Comparison of ENCODE assay signal across 8 mouse cellular contexts in the genomic region with DNA sequence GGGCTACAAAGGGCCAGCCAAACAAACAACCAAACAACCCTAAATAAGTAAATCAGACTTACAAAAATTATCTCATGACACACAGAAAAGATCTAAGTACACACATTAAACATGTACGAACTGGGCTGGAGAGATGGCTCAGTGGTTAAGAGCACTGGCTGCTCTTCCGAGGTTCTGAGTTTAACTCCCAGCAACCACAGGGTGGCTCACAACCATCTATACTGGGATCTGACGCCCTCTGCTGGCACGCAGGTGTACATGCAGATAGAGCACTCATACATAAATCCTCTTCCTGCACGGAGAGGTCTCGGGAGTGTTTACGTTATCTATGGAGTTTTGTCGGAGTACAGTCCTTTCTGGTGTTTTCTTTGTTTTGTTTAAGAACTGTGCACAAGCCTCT.
DNase-seq lines count a peak whose midpoint lies in the region; ATAC-seq and TF ChIP-seq lines count a peak whose summit lies in the region.

No protein-coding gene starts in this region.

- no peak overlapping the region for H3K4me3 ChIP-seq in forebrain, embryonic 10.5 days
- no peak overlapping the region for H3K4me3 ChIP-seq in forebrain, embryonic 12.5 days (replicated peaks)
- H3K4me3 ChIP-seq in neural tube, embryonic 11.5 days (ENCODE audit: low read depth, low read length): no peak overlapping the region

- no peak overlapping the region for H3K9ac ChIP-seq in forebrain, embryonic 12.5 days
- no peak overlapping the region for H3K9ac ChIP-seq in neural tube, embryonic 11.5 days (ENCODE audit: low read length)

- H3K9me3 ChIP-seq in forebrain, embryonic 10.5 days: no peaks in the 10 kb centered on the region
- no peaks in the 10 kb centered on the region for H3K9me3 ChIP-seq in forebrain, embryonic 12.5 days
- H3K9me3 ChIP-seq in neural tube, embryonic 11.5 days (ENCODE audit: control insufficient read depth, low read length): no peaks in the 10 kb centered on the region

- 40% methylated on average over 8 of the region's 8 CpGs for WGBS in forebrain, embryonic 10.5 days
- WGBS in forebrain, embryonic 12.5 days: 45% methylated on average over 8 of the region's 8 CpGs
- 45% methylated on average over 8 of the region's 8 CpGs for WGBS in neural tube, embryonic 11.5 days

- H3K36me3 ChIP-seq in forebrain, embryonic 10.5 days (replicated peaks): peaks cover under 1% of the 10 kb centered on the region; the same call in 1 of the 2 replicates
- no peaks in the 10 kb centered on the region for H3K36me3 ChIP-seq in forebrain, embryonic 12.5 days (replicated peaks)
- H3K36me3 ChIP-seq in neural tube, embryonic 11.5 days (ENCODE audit: control insufficient read depth, insufficient read depth, low read length): no peaks in the 10 kb centered on the region

- H3K27me3 ChIP-seq in forebrain, embryonic 10.5 days (ENCODE audit: poor library complexity, severe bottlenecking): no peaks in the 10 kb centered on the region
- no peaks in the 10 kb centered on the region for H3K27me3 ChIP-seq in forebrain, embryonic 12.5 days
- no peaks in the 10 kb centered on the region for H3K27me3 ChIP-seq in neural tube, embryonic 11.5 days (ENCODE audit: control insufficient read depth, insufficient read depth, low read length)

- peak; percentile 49 for DNase-seq in forebrain, embryonic 10.5 days (ENCODE audit: extremely low spot score, low spot score)
- DNase-seq in neural tube, embryonic 11.5 days (ENCODE audit: low spot score): peak; percentile 47
- no peak for DNase-seq in neural tube, embryonic 10.5 days (ENCODE audit: extremely low spot score, low spot score)
- DNase-seq in brain, embryonic 14.5 days (ENCODE audit: low read depth): peak; percentile 55
- peak; percentile 81 to 86 for DNase-seq in kidney, postnatal 4 days
- DNase-seq in retina, postnatal 1 day: peak; percentile 65

- peaks cover 7% of the 10 kb centered on the region for H3K4me1 ChIP-seq in forebrain, embryonic 10.5 days
- H3K4me1 ChIP-seq in forebrain, embryonic 12.5 days: peaks cover 9% of the 10 kb centered on the region
- H3K4me1 ChIP-seq in neural tube, embryonic 11.5 days (ENCODE audit: control insufficient read depth, insufficient read depth, low read length): peaks cover 6% of the 10 kb centered on the region

- H3K4me2 ChIP-seq in forebrain, embryonic 12.5 days: no peak overlapping the region
- H3K4me2 ChIP-seq in neural tube, embryonic 11.5 days (ENCODE audit: low read depth): no peak overlapping the region

- no peak for ATAC-seq in forebrain, embryonic 12.5 days (ENCODE audit: low FRiP score)
- ATAC-seq in neural tube, embryonic 11.5 days (ENCODE audit: insufficient read depth, low FRiP score, low TSS enrichment): no peak
- no peak for ATAC-seq in frontal cortex, adult (ENCODE audit: low TSS enrichment)

- TF ChIP-seq POLR2A in brain, embryonic 14.5 days (IDR thresholded peaks at IDR 0.05; ENCODE audit: borderline replicate concordance, extremely low read depth, insufficient read depth, insufficient read length, poor library complexity, severe bottlenecking): no peak

- H3K27ac ChIP-seq in forebrain, embryonic 10.5 days: no peak overlapping the region
- H3K27ac ChIP-seq in forebrain, embryonic 12.5 days: no peak overlapping the region
- H3K27ac ChIP-seq in neural tube, embryonic 11.5 days (ENCODE audit: low read depth, low read length): no peak overlapping the region

- TF ChIP-seq CTCF in brain, embryonic 14.5 days (IDR thresholded peaks at IDR 0.05; ENCODE audit: borderline replicate concordance, extremely low read depth, insufficient read depth, insufficient read length): peak; percentile 54; the same call in 1 of the 2 replicates
